Mouse (Mus musculus) frontal cortex, postnatal 36 days (tissue): ENCODE data around the gene Atxn1.

ENCODE experiments used
- DNase-seq, 2 experiments: peaks; one replicate each; pipeline ENCODE4 v3.0.0; 2022; ENCODE audit warnings: low spot score in 2 of 2

Gene Atxn1

GRCm38 (mm10) chr13:45964853-45965593 is at the start of gene Atxn1:
Atxn1 (minus strand) TSS chr13:45965008.
- DNase-seq = peak; percentile 49 to 54

- DNase-seq = no peak
These were observed 46.4 kb upstream of the Atxn1 start for GRCm38 (mm10) chr13:46011232-46011631.

GRCm38 (mm10) chr13:46010075-46010474 is 45.3 kb upstream of the Atxn1 start:
- no peak for DNase-seq

- DNase-seq = peak; percentile 33 to 36
These were observed 44.2 kb upstream of the Atxn1 start for GRCm38 (mm10) chr13:46008831-46009666.

DNA sequence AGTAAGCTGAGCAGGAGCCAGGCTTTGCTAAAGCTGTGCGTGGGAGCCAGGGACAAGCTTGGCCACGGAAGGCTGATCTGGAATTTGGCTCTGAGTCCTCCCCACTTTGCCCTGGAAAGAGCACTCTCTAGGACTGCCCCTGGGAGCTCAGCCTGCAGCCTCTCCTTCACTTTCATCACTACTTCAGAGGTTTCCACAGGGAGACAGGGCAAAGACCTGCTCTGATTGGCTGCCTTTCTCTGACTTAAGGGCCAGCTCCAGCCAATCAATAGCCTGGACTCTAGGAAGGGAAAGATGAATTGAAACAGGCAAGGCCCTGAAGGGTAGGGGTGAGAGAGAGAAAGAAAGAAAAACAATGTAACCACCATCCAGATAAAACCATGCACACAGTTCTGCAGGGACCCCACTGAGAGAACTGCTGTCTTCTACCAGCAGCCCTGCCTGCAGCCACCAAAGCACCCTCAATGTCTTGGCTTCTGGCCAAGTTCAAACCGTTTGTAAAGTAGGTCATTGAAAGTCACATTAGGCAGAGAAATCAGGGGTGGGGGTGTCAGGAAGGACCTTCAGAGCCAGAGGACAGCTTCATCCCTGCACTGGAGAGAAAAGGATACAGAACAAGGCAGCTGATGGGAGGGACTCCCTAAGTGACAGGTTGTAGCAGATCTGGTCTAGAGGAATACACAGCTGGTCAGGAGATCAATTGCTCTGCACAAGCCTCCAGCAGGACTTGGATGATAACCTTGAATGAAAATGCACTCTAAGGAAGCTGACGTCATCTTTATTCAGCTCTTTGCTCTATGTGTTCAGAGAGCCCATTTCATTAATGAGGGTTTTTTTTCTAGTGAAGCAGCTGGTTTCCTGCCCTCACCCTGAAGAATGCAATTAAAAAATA is 41.6 kb upstream of the Atxn1 start:
- peak; percentile 44 to 54 for DNase-seq

- DNase-seq = no peak
These were observed 40.8 kb upstream of the Atxn1 start for GRCm38 (mm10) chr13:46005656-46006055.

- no peak for DNase-seq
These were observed 36.5 kb upstream of the Atxn1 start for GRCm38 (mm10) chr13:46001356-46001755.

DNA sequence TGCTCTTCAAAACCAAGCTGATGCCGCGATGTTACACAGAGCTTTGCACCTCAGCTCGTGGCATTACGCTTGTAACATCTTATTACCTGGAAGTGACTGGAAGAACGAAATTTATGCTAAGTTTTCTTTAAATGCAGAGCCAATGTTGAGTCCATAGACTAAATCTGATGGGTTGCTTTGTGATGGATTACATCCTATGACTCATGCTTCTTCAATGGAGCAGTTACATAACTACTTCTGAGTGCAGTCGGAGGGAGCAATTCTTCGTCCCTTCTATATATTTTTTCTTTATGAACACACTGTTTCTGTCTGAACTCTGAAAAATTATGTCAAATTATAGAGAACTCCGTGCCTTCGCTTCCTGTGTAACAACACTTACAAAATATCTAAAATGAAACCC is 28.1 kb upstream of the Atxn1 start:
- DNase-seq = no peak

DNA sequence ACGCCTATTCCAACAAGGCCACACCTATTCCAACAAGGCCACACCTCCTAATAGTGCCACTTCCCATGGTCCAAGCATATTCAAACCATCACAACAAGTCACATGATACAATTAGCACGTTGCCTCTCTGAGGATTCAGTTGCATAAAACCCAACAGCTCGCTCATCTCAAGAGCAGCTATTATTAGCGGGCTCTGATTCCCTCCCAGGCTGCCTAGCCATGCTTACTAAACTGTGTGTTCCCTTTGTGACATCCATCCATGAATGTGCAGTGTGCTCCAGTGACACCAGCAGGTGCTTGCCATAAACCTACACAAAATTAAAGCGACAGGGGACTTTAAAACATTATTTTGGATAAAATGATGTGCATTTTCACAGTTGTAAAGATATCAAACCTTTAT is 25.7 kb upstream of the Atxn1 start:
- DNase-seq = no peak

DNA sequence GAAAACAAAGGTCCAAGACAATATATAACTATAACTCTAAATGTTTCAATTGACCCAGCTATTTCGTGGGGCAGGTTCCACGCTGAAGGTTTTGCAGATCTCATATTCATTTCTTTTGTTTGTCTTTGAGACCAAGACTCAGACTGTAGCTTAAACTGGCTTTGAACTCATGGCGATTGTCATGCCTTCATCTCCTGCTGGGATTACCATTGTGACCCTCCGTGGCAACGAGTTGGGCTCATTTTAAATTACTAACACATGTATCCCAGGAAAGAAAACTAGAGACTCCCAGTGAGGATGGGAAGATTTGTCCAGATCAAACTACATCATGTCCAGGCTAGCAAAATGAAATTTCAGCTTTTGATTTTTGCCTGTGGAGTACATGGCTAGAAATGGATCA is 14.4 kb upstream of the Atxn1 start:
- no peak for DNase-seq

DNA sequence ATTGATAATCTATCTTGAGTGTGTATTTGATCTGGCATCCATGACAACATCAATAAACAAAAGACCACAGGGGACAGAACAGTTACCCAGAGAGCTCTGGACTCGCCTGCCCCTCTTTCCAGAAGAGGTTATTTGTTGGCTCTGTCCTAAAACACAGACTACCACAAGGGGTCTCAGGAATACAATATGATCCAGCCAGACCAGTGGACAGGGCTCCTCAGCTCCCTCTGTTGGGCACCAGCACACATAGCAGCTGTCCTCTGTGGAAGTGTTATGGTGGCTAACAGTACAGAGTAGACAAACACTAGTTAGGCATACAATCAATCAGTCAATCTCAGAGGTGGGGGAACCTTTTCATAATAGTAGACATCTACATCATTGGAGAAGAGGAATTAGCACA is 12.1 kb upstream of the Atxn1 start:
- DNase-seq = no peak

- no peak for DNase-seq
These were observed 9.8 kb upstream of the Atxn1 start for GRCm38 (mm10) chr13:45974651-45975050.

DNA sequence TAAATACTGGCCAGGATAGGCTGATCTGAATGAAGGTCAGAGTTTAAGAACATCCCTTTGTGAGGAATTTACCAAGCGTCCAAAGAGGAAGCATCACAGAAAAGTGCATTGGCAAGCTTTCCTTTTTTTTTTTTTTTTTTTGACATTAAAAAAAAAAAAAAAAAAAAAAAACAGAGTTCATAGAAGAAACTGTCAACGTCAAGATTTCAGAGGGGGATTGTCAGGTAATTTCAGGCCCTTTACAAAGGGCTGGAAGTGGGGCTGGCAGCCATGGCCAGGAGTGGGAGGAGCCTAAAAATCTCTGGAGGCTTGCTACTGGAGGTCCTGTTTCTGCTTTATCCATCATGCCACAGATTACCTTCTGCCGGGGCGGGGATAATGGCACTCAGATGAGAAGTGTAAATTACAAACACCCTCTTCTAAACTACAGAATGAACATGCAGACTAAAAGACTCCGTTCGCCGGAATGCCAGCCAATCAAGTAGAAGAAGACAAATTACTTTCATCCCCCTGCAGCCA is 9.2 kb upstream of the Atxn1 start:
- DNase-seq = no peak

DNA sequence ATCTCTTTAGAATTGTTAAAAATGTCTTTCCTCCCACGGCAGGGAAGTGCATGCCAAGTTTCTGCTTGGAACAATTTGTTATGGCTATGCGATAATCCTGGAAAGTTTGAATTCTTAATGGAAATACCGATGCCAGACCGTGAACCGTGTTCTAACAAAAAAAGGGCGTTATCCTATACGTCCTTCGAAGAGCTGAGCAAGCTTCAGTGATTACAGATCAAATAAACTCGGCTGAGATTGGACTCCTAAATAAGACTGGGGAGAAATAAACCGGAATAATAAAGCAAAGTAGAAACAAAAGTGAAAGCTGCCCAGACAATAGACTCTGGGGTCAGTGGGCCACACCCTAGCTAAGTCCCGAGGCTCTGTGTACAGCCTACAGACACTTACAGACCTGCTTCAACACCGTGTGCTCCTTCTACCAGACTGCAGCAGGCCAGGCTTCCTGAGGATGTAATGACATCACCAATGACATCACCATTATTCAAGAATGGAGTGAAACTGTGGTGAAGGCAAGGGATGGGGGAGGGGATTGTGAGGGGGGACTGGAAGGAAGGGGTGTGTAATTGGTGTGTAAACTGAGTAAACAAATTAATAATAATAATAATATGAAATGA is 6.2 kb upstream of the Atxn1 start:
- no peak for DNase-seq

DNA sequence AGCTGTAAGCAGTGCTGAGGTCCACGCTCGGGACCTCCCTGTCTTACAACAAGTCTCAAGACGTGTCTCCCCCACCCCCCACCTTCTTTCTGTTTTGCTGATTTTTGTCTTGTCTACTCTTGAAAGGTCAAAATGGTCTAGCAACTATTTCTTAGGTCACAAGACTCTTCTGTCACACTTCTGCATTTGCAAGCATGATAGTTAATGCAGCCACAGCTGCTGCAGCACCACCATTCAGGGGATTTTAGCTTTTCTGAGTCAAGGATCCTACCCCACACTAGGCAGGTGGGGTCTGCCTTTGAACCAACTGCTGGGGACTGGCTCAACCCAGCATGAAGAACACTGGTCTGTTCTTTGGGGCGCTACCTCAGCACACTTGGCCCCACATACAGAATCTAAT is 3.4 kb upstream of the Atxn1 start:
- DNase-seq = no peak

GRCm38 (mm10) chr13:45967371-45967770 is 2.6 kb upstream of the Atxn1 start:
- no peak for DNase-seq

GRCm38 (mm10) chr13:45966586-45966985 is 1.8 kb upstream of the Atxn1 start:
- no peak for DNase-seq

DNA sequence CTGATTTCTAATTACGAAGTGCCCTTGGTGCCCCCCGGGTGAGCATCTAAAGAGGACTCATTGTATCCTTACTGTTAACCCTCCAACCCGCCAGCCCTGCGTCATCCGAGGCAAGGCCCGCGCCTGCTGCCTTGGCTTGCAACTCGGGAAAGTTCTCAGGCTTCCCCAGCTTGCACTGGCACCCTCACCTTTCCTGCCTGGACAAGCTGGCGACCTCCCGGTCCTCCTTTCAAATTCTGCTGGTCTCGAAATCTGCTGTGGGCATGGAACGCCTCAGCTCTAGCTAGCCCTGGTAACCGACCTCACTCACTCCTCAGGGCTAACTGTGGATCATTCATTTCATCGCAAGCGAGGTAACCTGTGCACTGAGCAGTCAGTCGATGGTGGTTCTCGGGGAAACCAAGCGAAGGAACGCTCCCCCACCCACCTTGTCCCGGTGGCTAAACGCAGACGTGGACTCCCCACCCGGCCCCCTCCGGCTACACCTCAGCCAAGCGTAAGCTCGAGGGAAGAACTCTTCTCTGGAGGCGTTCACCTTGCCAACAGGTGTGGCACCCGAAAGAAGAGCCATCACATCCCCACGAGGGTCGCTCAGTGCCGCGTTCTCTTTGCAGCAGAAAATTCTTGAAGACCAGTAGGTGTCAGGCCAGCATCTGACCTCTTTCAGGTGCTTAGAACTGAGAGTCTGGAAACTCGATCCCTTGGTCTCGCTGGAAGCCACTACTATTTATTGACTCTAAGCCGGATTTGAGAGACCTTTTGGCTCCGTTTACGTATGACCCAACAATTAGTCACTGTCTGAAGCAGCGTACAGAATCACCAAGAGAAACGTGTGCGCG is 1.0 kb upstream of the Atxn1 start:
- DNase-seq = peak in 1 of 2 experiments; percentile 49

- peak in 1 of 2 experiments; percentile 30 for DNase-seq
These were observed 416 bp downstream of the Atxn1 start for GRCm38 (mm10) chr13:45964331-45964852.
